Mouse (Mus musculus) bone marrow, adult 2 months (tissue): ENCODE measurements at regions not wholly inside any gene's neighbourhood (a gene's known extent, or its start where the extent isn't known, plus 50 kb on each side); places are given as distances from the start of the nearest gene placed in this dataset.

Experiments used
- H3K27ac ChIP-seq: fragments of 200-500 bp; 2 replicates; pipeline ENCODE4 v1.5.1; 2012; ENCODE audit warnings: low read depth, mild to moderate bottlenecking, control low read depth, inconsistent platforms, low read length; ENCODE audit not compliant: control insufficient read depth, poor library complexity, insufficient read depth
- H3K4me1 ChIP-seq: fragments of 200-500 bp; 2 replicates; pipeline ENCODE4 v1.6.1; 2011; ENCODE audit warnings: low read length; ENCODE audit not compliant: control insufficient read depth, insufficient read depth
- H3K4me3 ChIP-seq: fragments of 200-500 bp; replicated peaks from 2 replicates; pipeline ENCODE3; 2011; ENCODE audit warnings: mild to moderate bottlenecking, low read depth, low read length, control low read depth; ENCODE audit not compliant: control insufficient read depth
- CTCF ChIP-seq: fragments of 200-500 bp; IDR thresholded peaks from 2 replicates; pipeline ENCODE4 v1.5.1; 2011; ENCODE audit warnings: low read length, control low read depth; ENCODE audit not compliant: control insufficient read depth, insufficient read depth
- POLR2A ChIP-seq: fragments of 200-500 bp; IDR thresholded peaks from 2 replicates; pipeline ENCODE4 v1.6.1; 2011; ENCODE audit warnings: low read depth, mild to moderate bottlenecking, control low read depth, low read length, borderline replicate concordance; ENCODE audit not compliant: control insufficient read depth
- WGBS: fragments of 180-500 bp; shearing (Covaris S2); methylation state at CpG from one replicate; pipeline ENCODE4 v1.1.7; 2018; 5-methylcytosine and 5-hydroxymethylcytosine counted together

GRCm38 (mm10) chr13:110929579-110929978 is 325.2 kb upstream of the Actbl2 start:
- no peak for TF ChIP-seq POLR2A
- TF ChIP-seq CTCF = no peak
- WGBS = 85% methylated on average over 1 of the region's 1 CpGs
- Histone ChIP-seq H3K4me3 (no peak overlapping the region), H3K4me1 (no peaks in the 10 kb centered on the region), H3K27ac (no peak overlapping the region)

- WGBS = 69% methylated on average over 1 of the region's 1 CpGs
- no peak overlapping the region for H3K27ac ChIP-seq
Measured at GRCm38 (mm10) chr13:110941587-110941986, 313.2 kb upstream of the Actbl2 start.

GRCm38 (mm10) chr13:110942986-110943644 is 311.7 kb upstream of the Actbl2 start:
- Histone ChIP-seq H3K4me3 (no peak overlapping the region), H3K4me1 (no peaks in the 10 kb centered on the region), H3K27ac (no peak overlapping the region)
- 48% methylated on average over 4 of the region's 4 CpGs for WGBS
- TF ChIP-seq POLR2A (no peak), CTCF (no peak)

More at GRCm38 (mm10) chr13:110941587-110941986, 313.2 kb upstream of the Actbl2 start:
- TF ChIP-seq CTCF (no peak), POLR2A (no peak)
- H3K4me1 ChIP-seq = no peaks in the 10 kb centered on the region
- no peak overlapping the region for H3K4me3 ChIP-seq

- Histone ChIP-seq H3K27ac (no peak overlapping the region), H3K4me1 (no peaks in the 10 kb centered on the region), H3K4me3 (no peak overlapping the region)
- TF ChIP-seq POLR2A = no peak
- no peak for TF ChIP-seq CTCF
- 21% methylated on average over 4 of the region's 4 CpGs for WGBS
Measured at GRCm38 (mm10) chr13:110944061-110944460, 310.8 kb upstream of the Actbl2 start.

- H3K27ac ChIP-seq = no peak overlapping the region
Measured at GRCm38 (mm10) chr13:110944683-110945082, 310.1 kb upstream of the Actbl2 start.

GRCm38 (mm10) chr13:110960212-110960611 is 294.6 kb upstream of the Actbl2 start:
- WGBS = 3% methylated on average over 5 of the region's 5 CpGs
- Histone ChIP-seq H3K4me1 (peaks cover 1% of the 10 kb centered on the region; the same call in 1 of the 2 replicates), H3K4me3 (no peak overlapping the region), H3K27ac (no peak overlapping the region)
- TF ChIP-seq POLR2A (no peak), CTCF (no peak)

More at GRCm38 (mm10) chr13:110944683-110945082, 310.1 kb upstream of the Actbl2 start:
- TF ChIP-seq POLR2A (no peak), CTCF (no peak)
- 71% methylated on average over 5 of the region's 5 CpGs for WGBS
- Histone ChIP-seq H3K4me1 (no peaks in the 10 kb centered on the region), H3K4me3 (no peak overlapping the region)

- TF ChIP-seq POLR2A (no peak), CTCF (no peak)
- Histone ChIP-seq H3K4me3 (no peak overlapping the region), H3K27ac (no peak overlapping the region), H3K4me1 (peaks cover 1% of the 10 kb centered on the region; the same call in 1 of the 2 replicates)
- WGBS = 61% methylated on average over 8 of the region's 8 CpGs
Measured at GRCm38 (mm10) chr13:110967109-110967508, 287.7 kb upstream of the Actbl2 start.

GRCm38 (mm10) chr13:110967626-110968506 is 286.9 kb upstream of the Actbl2 start:
- TF ChIP-seq CTCF = no peak
- TF ChIP-seq POLR2A = no peak
- 43% methylated on average over 5 of the region's 5 CpGs for WGBS
- H3K4me1 ChIP-seq = peaks cover 1% of the 10 kb centered on the region; the same call in 1 of the 2 replicates
- no peak overlapping the region for H3K27ac ChIP-seq
- H3K4me3 ChIP-seq = no peak overlapping the region

GRCm38 (mm10) chr13:110968507-110968905 is 286.3 kb upstream of the Actbl2 start:
- H3K4me3 ChIP-seq = no peak overlapping the region
- no peak for TF ChIP-seq POLR2A
- no peak for TF ChIP-seq CTCF
- no peak overlapping the region for H3K27ac ChIP-seq
- WGBS = 72% methylated on average over 7 of the region's 7 CpGs
- H3K4me1 ChIP-seq = peaks cover 1% of the 10 kb centered on the region; the same call in 1 of the 2 replicates
